Mouse (Mus musculus) lung, postnatal 0 days (tissue): ENCODE measurements at regions not wholly inside any gene's neighbourhood (a gene's known extent, or its start where the extent isn't known, plus 50 kb on each side); places are given as distances from the start of the nearest gene placed in this dataset.

Source experiments
- ATAC-seq: fragments of 200-750 bp; cut with Nextera tagmentation; 2 replicates; pipeline ENCODE4 v1.8.0; 2017; ENCODE audit warnings: moderate library complexity
- DNase-seq: peaks from one replicate; pipeline ENCODE4 v3.0.0-alpha.2; 2016; ENCODE audit warnings: low spot score
- H3K27ac ChIP-seq: fragments of 300-500 bp; sonication (generic); 2 replicates; pipeline ENCODE4 v1.5.1; 2014; ENCODE audit warnings: antibody characterized with exemption, mild to moderate bottlenecking, low read length, mixed read lengths
- H3K27me3 ChIP-seq: fragments of 300-500 bp; sonication (generic); replicated peaks from 2 replicates; pipeline ENCODE4 v1.6.1; 2014; ENCODE audit warnings: low read length, mixed read lengths; ENCODE audit not compliant: insufficient read depth
- H3K36me3 ChIP-seq: fragments of 300-500 bp; sonication (generic); 2 replicates; pipeline ENCODE4 v1.6.1; 2014; ENCODE audit warnings: low read length, mixed read lengths; ENCODE audit not compliant: insufficient read depth
- H3K4me1 ChIP-seq: fragments of 300-500 bp; sonication (generic); 2 replicates; pipeline ENCODE4 v1.6.1; 2014; ENCODE audit warnings: antibody characterized with exemption, low read depth, low read length, mixed read lengths; ENCODE audit not compliant: insufficient read depth
- H3K4me2 ChIP-seq: fragments of 300-500 bp; sonication (generic); replicated peaks from 2 replicates; pipeline ENCODE4 v1.6.1; 2014; ENCODE audit warnings: low read depth, mild to moderate bottlenecking, low read length, moderate library complexity, mixed read lengths
- H3K4me3 ChIP-seq: fragments of 300-500 bp; sonication (generic); 2 replicates; pipeline ENCODE4 v1.5.1; 2014; ENCODE audit warnings: low read depth, low read length
- H3K9ac ChIP-seq: fragments of 300-500 bp; sonication (generic); replicated peaks from 2 replicates; pipeline ENCODE4 v1.6.1; 2014; ENCODE audit warnings: low read depth, mild to moderate bottlenecking
- H3K9me3 ChIP-seq: fragments of 300-500 bp; sonication (generic); 2 replicates; pipeline ENCODE4 v1.6.1; 2016; ENCODE audit warnings: low read length, mixed read lengths
- CTCF ChIP-seq: IDR thresholded peaks from 2 replicates; pipeline ENCODE4 v1.5.1; 2016; ENCODE audit warnings: antibody characterized with exemption, mild to moderate bottlenecking
- EP300 ChIP-seq: IDR thresholded peaks from 2 replicates; pipeline ENCODE4 v1.6.1; 2016; ENCODE audit warnings: antibody characterized with exemption, mild to moderate bottlenecking, control low read depth
- WGBS: fragments of 180-500 bp; shearing (Covaris S2); extraction: QIAGEN DNeasy Blood & Tissue Kit; methylation state at CpG from one replicate; pipeline ENCODE4 v1.1.7; 2014; 5-methylcytosine and 5-hydroxymethylcytosine counted together

DNA sequence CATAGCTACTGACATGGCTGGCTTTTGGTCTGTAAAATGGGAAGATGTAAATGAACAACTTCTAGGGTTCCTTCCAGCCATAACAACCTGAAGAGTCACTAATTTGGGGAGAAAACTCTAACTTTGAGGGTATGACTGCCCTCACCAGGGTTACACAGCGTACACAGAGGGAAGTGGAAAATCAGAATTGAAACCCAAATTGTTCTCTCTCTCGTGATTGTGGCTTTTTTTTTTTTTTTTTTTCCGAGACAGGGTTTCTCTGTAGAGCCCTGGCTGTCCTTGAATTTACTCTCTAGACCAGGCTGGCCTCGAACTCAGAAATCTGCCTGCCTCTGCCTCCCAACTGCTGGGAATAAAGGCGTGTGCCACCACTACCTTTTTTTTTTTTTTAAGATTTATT, 80.4 kb upstream of the Pmfbp1 start:
- ATAC-seq (no peak), DNase-seq (no peak)
- H3K4me2 ChIP-seq = no peak overlapping the region
- no peaks in the 10 kb centered on the region for H3K4me1 ChIP-seq
- no peak overlapping the region for H3K9ac ChIP-seq
- no peak for TF ChIP-seq CTCF
- no peaks in the 10 kb centered on the region for H3K9me3 ChIP-seq
- H3K36me3 ChIP-seq = no peaks in the 10 kb centered on the region
- no peaks in the 10 kb centered on the region for H3K27me3 ChIP-seq
- 84% methylated on average over 5 of the region's 5 CpGs for WGBS
- no peak overlapping the region for H3K4me3 ChIP-seq
- H3K27ac ChIP-seq = no peak overlapping the region

DNA sequence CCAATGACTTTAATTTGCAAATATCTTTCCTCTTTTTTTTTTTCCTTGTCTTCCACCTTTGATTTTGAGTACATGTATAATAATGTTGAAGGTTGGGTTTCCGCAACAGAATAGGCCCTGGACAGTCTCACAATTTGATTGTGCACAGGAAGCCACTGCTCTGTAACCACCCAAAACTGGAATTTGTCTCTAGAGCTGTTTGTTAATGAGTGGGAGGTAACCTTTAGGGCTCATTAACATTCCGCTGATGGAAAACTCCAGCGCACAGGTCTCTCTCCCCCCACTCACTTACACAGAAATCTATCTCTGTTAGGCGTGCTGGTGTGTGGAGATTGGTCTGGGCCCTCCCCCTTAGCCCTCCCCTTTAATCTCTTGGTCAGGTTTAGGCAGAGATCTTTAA, 78.5 kb upstream of the Pmfbp1 start:
- Histone ChIP-seq H3K27ac (no peak overlapping the region), H3K9ac (no peak overlapping the region), H3K4me1 (no peaks in the 10 kb centered on the region), H3K9me3 (no peaks in the 10 kb centered on the region), H3K36me3 (no peaks in the 10 kb centered on the region), H3K4me2 (no peak overlapping the region), H3K27me3 (no peaks in the 10 kb centered on the region), H3K4me3 (no peak overlapping the region)
- TF ChIP-seq EP300 = no peak
- TF ChIP-seq CTCF = no peak
- no peak for ATAC-seq
- WGBS = 73% methylated on average over 4 of the region's 4 CpGs
- no peak for DNase-seq

DNA sequence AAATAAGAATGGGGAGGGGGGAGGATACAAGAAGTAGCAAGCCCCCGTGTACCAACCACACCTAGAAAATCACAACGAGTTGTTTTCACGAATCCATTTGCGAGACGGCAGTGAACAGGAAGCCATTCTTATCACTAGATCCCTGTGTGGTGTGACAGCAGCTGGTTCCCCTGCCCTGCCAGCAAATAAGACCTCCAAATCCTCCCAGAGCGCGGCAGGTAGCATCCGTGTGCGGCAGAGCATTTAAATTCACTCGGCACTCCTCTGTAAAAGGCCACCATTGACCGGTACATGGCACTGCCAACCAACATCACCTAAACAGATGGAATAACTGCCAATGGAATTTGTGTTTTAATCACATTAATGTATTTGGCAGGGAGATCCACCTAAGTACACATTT, 77.9 kb upstream of the Pmfbp1 start:
- H3K9ac ChIP-seq = no peak overlapping the region
- no peak for TF ChIP-seq CTCF
- no peak for TF ChIP-seq EP300
- H3K4me2 ChIP-seq = no peak overlapping the region
- H3K4me3 ChIP-seq = no peak overlapping the region
- no peaks in the 10 kb centered on the region for H3K36me3 ChIP-seq
- no peaks in the 10 kb centered on the region for H3K9me3 ChIP-seq
- WGBS = 60% methylated on average over 11 of the region's 11 CpGs
- no peaks in the 10 kb centered on the region for H3K27me3 ChIP-seq
- H3K27ac ChIP-seq = no peak overlapping the region
- no peak for ATAC-seq
- DNase-seq = no peak
- H3K4me1 ChIP-seq = no peaks in the 10 kb centered on the region

DNA sequence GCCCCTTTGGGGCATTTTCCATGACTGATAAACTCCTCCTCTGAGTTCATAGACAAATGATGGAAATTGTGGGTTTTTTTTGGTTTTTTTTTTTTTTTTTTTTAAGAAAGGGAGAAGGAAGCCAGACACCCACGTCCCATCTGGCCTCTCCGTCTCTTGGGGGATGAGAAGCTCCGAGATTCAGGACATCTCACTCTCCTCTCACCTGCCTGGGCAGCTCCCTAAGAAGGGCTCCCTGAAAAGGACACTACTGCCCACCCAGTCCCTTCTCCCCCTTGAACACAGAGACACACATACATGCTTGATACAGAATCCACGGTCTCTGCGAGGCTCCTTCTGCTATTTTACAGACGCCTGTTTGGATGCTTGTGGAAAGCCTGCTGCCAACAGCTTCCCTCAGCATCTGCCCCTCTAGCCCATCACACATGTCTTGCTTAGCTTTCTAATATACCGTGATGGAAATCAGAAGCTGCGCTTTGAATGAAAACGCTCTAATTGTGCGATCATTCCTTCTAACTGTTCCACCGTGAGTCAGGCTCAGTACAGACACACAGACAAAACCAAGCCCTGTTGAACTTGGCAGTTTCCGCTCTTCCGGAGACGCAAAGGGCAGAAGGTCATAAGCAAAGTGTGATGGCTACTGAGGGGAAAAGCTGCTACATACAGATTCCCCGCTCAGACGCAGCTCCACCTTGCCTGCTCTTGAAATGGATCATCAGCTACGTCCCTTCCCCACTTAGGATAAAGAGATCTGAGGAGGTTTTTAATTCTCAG, 77.3 kb upstream of the Pmfbp1 start:
- H3K36me3 ChIP-seq = no peaks in the 10 kb centered on the region
- no peaks in the 10 kb centered on the region for H3K4me1 ChIP-seq
- no peak for DNase-seq
- no peak for ATAC-seq
- H3K9ac ChIP-seq = no peak overlapping the region
- H3K27ac ChIP-seq = no peak overlapping the region
- H3K4me3 ChIP-seq = no peak overlapping the region
- no peaks in the 10 kb centered on the region for H3K9me3 ChIP-seq
- 54% methylated on average over 17 of the region's 17 CpGs for WGBS
- TF ChIP-seq EP300 = no peak
- TF ChIP-seq CTCF = no peak
- no peaks in the 10 kb centered on the region for H3K27me3 ChIP-seq
- H3K4me2 ChIP-seq = peak overlapping the region; percentile 9

DNA sequence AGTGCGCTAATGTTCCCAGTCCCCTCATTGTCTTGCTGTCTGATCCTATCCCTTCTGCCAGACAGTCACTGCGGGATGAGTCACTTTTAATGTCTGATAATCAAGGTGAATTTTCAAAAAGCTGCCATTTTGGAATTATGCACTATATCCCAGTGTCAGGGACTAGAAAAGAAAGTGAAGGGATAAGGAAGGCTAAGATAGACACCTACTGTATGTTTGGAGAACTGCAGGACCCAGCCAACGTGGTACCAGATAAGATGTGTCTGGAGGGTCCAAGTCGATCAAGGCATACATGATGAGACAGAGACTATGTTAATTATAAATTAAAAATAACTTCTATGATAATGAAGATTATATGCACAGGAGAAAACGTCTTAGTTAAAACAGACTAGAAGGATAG, 76.6 kb upstream of the Pmfbp1 start:
- WGBS = 27% methylated on average over 5 of the region's 5 CpGs
- ATAC-seq (peak; percentile 48; the same call in 1 of the 2 replicates), DNase-seq (peak; percentile 65)
- no peak overlapping the region for H3K9ac ChIP-seq
- H3K27ac ChIP-seq = no peak overlapping the region
- H3K36me3 ChIP-seq = no peaks in the 10 kb centered on the region
- TF ChIP-seq CTCF (peak; percentile 79), EP300 (no peak)
- no peak overlapping the region for H3K4me3 ChIP-seq
- no peaks in the 10 kb centered on the region for H3K9me3 ChIP-seq
- peak overlapping the region; percentile 9; the same call in 1 of the 2 replicates for H3K4me2 ChIP-seq
- H3K27me3 ChIP-seq = no peaks in the 10 kb centered on the region
- H3K4me1 ChIP-seq = no peaks in the 10 kb centered on the region

DNA sequence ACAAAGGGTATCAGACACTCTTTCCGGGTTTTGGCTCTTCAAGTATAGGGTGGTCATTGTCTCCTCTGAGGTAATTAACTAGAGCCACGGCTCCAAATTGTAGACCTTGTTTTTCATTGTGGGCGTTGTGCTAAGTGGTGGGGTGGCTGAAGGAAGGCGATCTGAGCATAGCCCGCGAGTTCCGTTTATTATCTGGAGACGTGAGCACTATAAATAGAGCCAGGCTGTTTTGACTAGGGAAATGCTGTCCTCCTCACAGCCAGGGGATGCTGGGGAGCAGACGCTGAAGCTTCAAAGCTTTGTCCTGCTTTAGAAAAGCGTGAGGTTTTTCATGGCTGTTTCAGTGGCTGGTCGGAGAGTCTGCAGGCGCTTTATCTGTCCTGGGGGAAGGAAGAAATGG, 75.9 kb upstream of the Pmfbp1 start:
- Histone ChIP-seq H3K4me2 (no peak overlapping the region), H3K27ac (no peak overlapping the region), H3K27me3 (no peaks in the 10 kb centered on the region), H3K4me1 (no peaks in the 10 kb centered on the region), H3K4me3 (no peak overlapping the region), H3K9ac (no peak overlapping the region), H3K36me3 (no peaks in the 10 kb centered on the region), H3K9me3 (no peaks in the 10 kb centered on the region)
- DNase-seq = no peak
- TF ChIP-seq CTCF (peak; percentile 17; the same call in 1 of the 2 replicates), EP300 (no peak)
- no peak for ATAC-seq
- WGBS = 38% methylated on average over 12 of the region's 12 CpGs
